In genomic region chr6:78899952-78900351, GRCm38 (mm10) we compare ENCODE assay signal across 8 mouse cellular contexts.
DNase-seq lines count a peak whose midpoint lies in the region; ATAC-seq and TF ChIP-seq lines count a peak whose summit lies in the region.

No protein-coding gene starts in this region.

- H3K9ac ChIP-seq in forebrain, embryonic 11.5 days (ENCODE audit: low read length) = no peak overlapping the region
- no peak overlapping the region for H3K9ac ChIP-seq in forebrain, embryonic 12.5 days
- H3K9ac ChIP-seq in embryonic facial prominence, embryonic 11.5 days (replicated peaks; ENCODE audit: low read length) = no peak overlapping the region
- H3K9ac ChIP-seq in limb, embryonic 14.5 days (ENCODE audit: low read depth, low read length, severe bottlenecking) = no peak overlapping the region

- H3K36me3 ChIP-seq in forebrain, embryonic 11.5 days (ENCODE audit: control insufficient read depth, insufficient read depth, low read length) = no peaks in the 10 kb centered on the region
- no peaks in the 10 kb centered on the region for H3K36me3 ChIP-seq in forebrain, embryonic 12.5 days (replicated peaks)
- H3K36me3 ChIP-seq in embryonic facial prominence, embryonic 11.5 days (replicated peaks; ENCODE audit: control insufficient read depth, insufficient read depth, low read depth, low read length) = no peaks in the 10 kb centered on the region
- no peaks in the 10 kb centered on the region for H3K36me3 ChIP-seq in limb, embryonic 14.5 days (ENCODE audit: control insufficient read depth, insufficient read depth, low read length)

- H3K4me2 ChIP-seq in forebrain, embryonic 11.5 days (ENCODE audit: low read depth, low read length, severe bottlenecking) = no peak overlapping the region
- no peak overlapping the region for H3K4me2 ChIP-seq in forebrain, embryonic 12.5 days
- H3K4me2 ChIP-seq in embryonic facial prominence, embryonic 11.5 days (ENCODE audit: low read depth, low read length) = no peak overlapping the region
- no peak overlapping the region for H3K4me2 ChIP-seq in limb, embryonic 14.5 days (replicated peaks; ENCODE audit: low read depth, low read length, severe bottlenecking)

- H3K27ac ChIP-seq in forebrain, embryonic 11.5 days (ENCODE audit: low read depth, low read length) = no peak overlapping the region
- H3K27ac ChIP-seq in forebrain, embryonic 12.5 days = no peak overlapping the region
- H3K27ac ChIP-seq in embryonic facial prominence, embryonic 11.5 days (replicated peaks; ENCODE audit: low read depth, low read length) = no peak overlapping the region
- no peak overlapping the region for H3K27ac ChIP-seq in limb, embryonic 14.5 days (replicated peaks; ENCODE audit: low read depth, low read length)

- no peak for TF ChIP-seq POLR2A in lung, adult 2 months (IDR thresholded peaks at IDR 0.05; ENCODE audit: borderline replicate concordance, extremely low read depth, low read depth, low read length)
- TF ChIP-seq POLR2A in limb, embryonic 14.5 days (IDR thresholded peaks at IDR 0.05; ENCODE audit: borderline replicate concordance, extremely low read depth, insufficient read depth, insufficient read length) = no peak

- TF ChIP-seq CTCF in lung, adult 2 months (IDR thresholded peaks at IDR 0.05; ENCODE audit: insufficient read depth, low read length) = no peak

- H3K9me3 ChIP-seq in forebrain, embryonic 11.5 days (ENCODE audit: control insufficient read depth, low read length) = no peaks in the 10 kb centered on the region
- H3K9me3 ChIP-seq in forebrain, embryonic 12.5 days = no peaks in the 10 kb centered on the region
- no peaks in the 10 kb centered on the region for H3K9me3 ChIP-seq in embryonic facial prominence, embryonic 11.5 days (replicated peaks; ENCODE audit: control insufficient read depth, low read length)
- H3K9me3 ChIP-seq in limb, embryonic 14.5 days (ENCODE audit: control insufficient read depth, low read length) = no peaks in the 10 kb centered on the region

- H3K4me1 ChIP-seq in forebrain, embryonic 11.5 days (replicated peaks; ENCODE audit: control insufficient read depth, insufficient read depth, low read length) = no peaks in the 10 kb centered on the region
- H3K4me1 ChIP-seq in forebrain, embryonic 12.5 days = no peaks in the 10 kb centered on the region
- H3K4me1 ChIP-seq in lung, adult 2 months (ENCODE audit: control insufficient read depth, insufficient read depth, low read length) = no peaks in the 10 kb centered on the region
- no peaks in the 10 kb centered on the region for H3K4me1 ChIP-seq in embryonic facial prominence, embryonic 11.5 days (ENCODE audit: control insufficient read depth, insufficient read depth, low read length)
- H3K4me1 ChIP-seq in limb, embryonic 14.5 days (ENCODE audit: control insufficient read depth, insufficient read depth, low read length) = no peaks in the 10 kb centered on the region

- no peak overlapping the region for H3K4me3 ChIP-seq in forebrain, embryonic 11.5 days (ENCODE audit: low read depth, low read length)
- no peak overlapping the region for H3K4me3 ChIP-seq in forebrain, embryonic 12.5 days (replicated peaks)
- no peak overlapping the region for H3K4me3 ChIP-seq in lung, adult 2 months (replicated peaks; ENCODE audit: extremely low read depth, low read depth, low read length)
- H3K4me3 ChIP-seq in embryonic facial prominence, embryonic 11.5 days (ENCODE audit: low read depth, low read length) = no peak overlapping the region
- H3K4me3 ChIP-seq in limb, embryonic 14.5 days (replicated peaks; ENCODE audit: low read length) = no peak overlapping the region

- DNase-seq in forebrain, embryonic 11.5 days (ENCODE audit: low spot score) = no peak
- DNase-seq in lung, adult 2 months = peak; percentile 9
- DNase-seq in lung, adult 18-20 months = no peak
- peak; percentile 71 for DNase-seq in ZHBTc4 (ENCODE audit: low read depth, low spot score)
- DNase-seq in embryonic facial prominence, embryonic 11.5 days (ENCODE audit: low spot score) = peak; percentile 78
- DNase-seq in limb, embryonic 14.5 days (ENCODE audit: low spot score) = peak; percentile 32

- no peaks in the 10 kb centered on the region for H3K27me3 ChIP-seq in forebrain, embryonic 11.5 days (ENCODE audit: control insufficient read depth, insufficient read depth, low read length)
- no peaks in the 10 kb centered on the region for H3K27me3 ChIP-seq in forebrain, embryonic 12.5 days
- no peaks in the 10 kb centered on the region for H3K27me3 ChIP-seq in embryonic facial prominence, embryonic 11.5 days (ENCODE audit: control insufficient read depth, insufficient read depth, low read length)
- no peaks in the 10 kb centered on the region for H3K27me3 ChIP-seq in limb, embryonic 14.5 days (ENCODE audit: control insufficient read depth, insufficient read depth, low read length)

- ATAC-seq in forebrain, embryonic 11.5 days (replicated peaks; ENCODE audit: low FRiP score) = peak; percentile 10; the same call in 1 of the 2 replicates
- no peak for ATAC-seq in forebrain, embryonic 12.5 days (ENCODE audit: low FRiP score)
- ATAC-seq in embryonic facial prominence, embryonic 11.5 days (replicated peaks; ENCODE audit: insufficient number of reproducible peaks, low FRiP score, low TSS enrichment, low read depth) = no peak
- no peak for ATAC-seq in limb, embryonic 14.5 days (ENCODE audit: low FRiP score, low read depth)
- no peak for ATAC-seq in erythroblast, adult 5-6 weeks (replicated peaks; ENCODE audit: low FRiP score, poor library complexity, severe bottlenecking)

- WGBS in forebrain, embryonic 11.5 days = 4% methylated on average over 2 of the region's 2 CpGs
- 0% methylated on average over 2 of the region's 2 CpGs for WGBS in forebrain, embryonic 12.5 days
- WGBS in lung, adult 2 months = 5% methylated on average over 2 of the region's 2 CpGs
- 1% methylated on average over 2 of the region's 2 CpGs for WGBS in embryonic facial prominence, embryonic 11.5 days
- WGBS in limb, embryonic 14.5 days = 2% methylated on average over 2 of the region's 2 CpGs

Comparison
In these comparisons a context has a peak if more than half of its experiments do, and no peak if none do; other contexts are left out.
1. DNase-seq: peak in lung, adult 2 months (single experiment), ZHBTc4 (single experiment), embryonic facial prominence, embryonic 11.5 days (single experiment) and limb, embryonic 14.5 days (single experiment); none in forebrain, embryonic 11.5 days (single experiment) and lung, adult 18-20 months (0 of 2).